Mouse (Mus musculus): ENCODE results near the gene Sox12.

DNA sequence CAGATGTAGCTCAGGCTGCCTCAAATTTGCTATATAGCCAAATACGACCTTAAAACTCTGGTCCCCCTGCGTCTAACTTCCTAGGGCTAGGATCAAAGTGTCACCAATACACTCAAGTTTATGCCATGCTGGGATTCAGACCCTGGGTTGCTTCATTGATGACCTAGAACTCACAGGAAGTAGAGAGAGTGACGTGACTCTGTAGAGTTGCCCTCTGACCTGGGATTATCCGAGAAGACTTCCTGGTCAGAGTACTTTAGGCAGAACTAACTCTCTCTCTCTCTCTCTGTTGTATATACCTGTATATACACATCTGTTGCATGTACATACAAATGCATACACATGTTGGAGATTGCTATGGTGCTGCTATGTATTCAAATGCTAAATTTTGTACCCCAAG, 25.2 kb downstream of the Sox12 start:
- TF ChIP-seq CTCF (IDR thresholded peaks at IDR 0.05; ENCODE audit: borderline replicate concordance, insufficient read depth, low read depth, low read length) = no peak
- TF ChIP-seq POLR2A (IDR thresholded peaks at IDR 0.05; ENCODE audit: borderline replicate concordance, insufficient read depth, low read length) = no peak

Data from cerebellum, adult 2 months (tissue).